Mouse (Mus musculus) hindlimb bud, embryonic 11.5 days (tissue): ENCODE measurements at regions not wholly inside any gene's neighbourhood (a gene's known extent, or its start where the extent isn't known, plus 50 kb on each side); places are given as distances from the start of the nearest gene placed in this dataset.
"Not testable (repeated sequence)": the region's sequence is repeated elsewhere in the genome, so short reads cannot be mapped to it uniquely, and the experiment has no call there.

Experiments used
- DNase-seq: peaks from one replicate; pipeline ENCODE4 v3.0.0-alpha.2; 2012; ENCODE audit warnings: low read depth, low spot score; ENCODE audit errors: extremely low spot score

- DNase-seq: no peak
Observed at GRCm38 (mm10) chr7:73238486-73238885, 136.8 kb upstream of the Rgma start.

GRCm38 (mm10) chr7:73243591-73244355 lies 131.5 kb upstream of the Rgma start:
- DNase-seq: no peak

- DNase-seq: no peak
Observed at GRCm38 (mm10) chr7:73245431-73245830, 129.9 kb upstream of the Rgma start.

GRCm38 (mm10) chr7:73250593-73250992 lies 124.7 kb upstream of the Rgma start:
- no peak for DNase-seq

- DNase-seq: no peak
Observed at GRCm38 (mm10) chr7:73251187-73251740, 124.0 kb upstream of the Rgma start.

- DNase-seq: not testable (repeated sequence)
Observed at GRCm38 (mm10) chr7:73254972-73255371, 120.3 kb upstream of the Rgma start.

GRCm38 (mm10) chr7:73260140-73260539 lies 115.2 kb upstream of the Rgma start:
- DNase-seq: no peak

GRCm38 (mm10) chr7:73261750-73262149 lies 113.6 kb upstream of the Rgma start:
- DNase-seq: no peak

- DNase-seq: no peak
Observed at GRCm38 (mm10) chr7:73262526-73262925, 112.8 kb upstream of the Rgma start.

- DNase-seq: no peak
Observed at GRCm38 (mm10) chr7:73269626-73270025, 105.7 kb upstream of the Rgma start.

GRCm38 (mm10) chr7:73272787-73273186 lies 102.5 kb upstream of the Rgma start:
- DNase-seq: no peak

GRCm38 (mm10) chr7:73275814-73276271 lies 99.5 kb upstream of the Rgma start:
- no peak for DNase-seq

GRCm38 (mm10) chr7:73278616-73279015 lies 96.7 kb upstream of the Rgma start:
- DNase-seq: no peak

GRCm38 (mm10) chr7:73279936-73280445 lies 95.3 kb upstream of the Rgma start:
- DNase-seq: no peak

- DNase-seq: no peak
Observed at GRCm38 (mm10) chr7:73286244-73286643, 89.1 kb upstream of the Rgma start.

- no peak for DNase-seq
Observed at GRCm38 (mm10) chr7:73293337-73293736, 82.0 kb upstream of the Rgma start.

- no peak for DNase-seq
Observed at GRCm38 (mm10) chr7:73294399-73294798, 80.9 kb upstream of the Rgma start.

GRCm38 (mm10) chr7:73302501-73302900 lies 72.8 kb upstream of the Rgma start:
- no peak for DNase-seq

GRCm38 (mm10) chr7:73303818-73304217 lies 71.5 kb upstream of the Rgma start:
- DNase-seq: no peak

GRCm38 (mm10) chr7:73304799-73305198 lies 70.5 kb upstream of the Rgma start:
- DNase-seq: no peak

- DNase-seq: no peak
Observed at GRCm38 (mm10) chr7:73305286-73305975, 69.9 kb upstream of the Rgma start.

GRCm38 (mm10) chr7:73306296-73306695 lies 69.0 kb upstream of the Rgma start:
- no peak for DNase-seq
